Mouse (Mus musculus): ENCODE data around the gene Clec18a. TPM values are rescaled to one million over a fixed set of nuclear protein-coding genes. Genes with fewer than 3 reads are reported as not detected.

The Clec18a gene
- total and polyA plus RNA-seq, 2 experiments: not detected

- Histone ChIP-seq H3K9ac (ENCODE audit: low read depth, low read length) (no peak overlapping the region), H3K27me3 (ENCODE audit: control insufficient read depth, insufficient read depth, low read length) (no peaks in the 10 kb centered on the region), H3K79me2 (ENCODE audit: control insufficient read depth, insufficient read depth, low read length) (no peaks in the 10 kb centered on the region), H3K27ac (replicated peaks; ENCODE audit: insufficient read depth, low read depth, low read length) (no peak overlapping the region), H3K4me1 (ENCODE audit: control insufficient read depth, insufficient read depth, low read length) (peaks cover 5% of the 10 kb centered on the region), H3K4me3 (ENCODE audit: insufficient read depth, low read depth, low read length) (peak overlapping the region; percentile 40; the same call in 1 of the 2 replicates), H3K36me3 (ENCODE audit: control insufficient read depth, insufficient read depth, low read length) (no peaks in the 10 kb centered on the region)
- DNase-seq (ENCODE audit: extremely low read depth, low read depth, low spot score): no peak
- WGBS: 8% methylated on average over 14 of the region's 14 CpGs
- TF ChIP-seq POLR2A (IDR thresholded peaks at IDR 0.05; ENCODE audit: extremely low read depth, insufficient read depth, low read length) (no peak), CTCF (IDR thresholded peaks at IDR 0.05; ENCODE audit: low read depth, low read length) (no peak)
Observed at GRCm38 (mm10) chr8:111061688-111062071, 30.5 kb downstream of the Clec18a start.

DNA sequence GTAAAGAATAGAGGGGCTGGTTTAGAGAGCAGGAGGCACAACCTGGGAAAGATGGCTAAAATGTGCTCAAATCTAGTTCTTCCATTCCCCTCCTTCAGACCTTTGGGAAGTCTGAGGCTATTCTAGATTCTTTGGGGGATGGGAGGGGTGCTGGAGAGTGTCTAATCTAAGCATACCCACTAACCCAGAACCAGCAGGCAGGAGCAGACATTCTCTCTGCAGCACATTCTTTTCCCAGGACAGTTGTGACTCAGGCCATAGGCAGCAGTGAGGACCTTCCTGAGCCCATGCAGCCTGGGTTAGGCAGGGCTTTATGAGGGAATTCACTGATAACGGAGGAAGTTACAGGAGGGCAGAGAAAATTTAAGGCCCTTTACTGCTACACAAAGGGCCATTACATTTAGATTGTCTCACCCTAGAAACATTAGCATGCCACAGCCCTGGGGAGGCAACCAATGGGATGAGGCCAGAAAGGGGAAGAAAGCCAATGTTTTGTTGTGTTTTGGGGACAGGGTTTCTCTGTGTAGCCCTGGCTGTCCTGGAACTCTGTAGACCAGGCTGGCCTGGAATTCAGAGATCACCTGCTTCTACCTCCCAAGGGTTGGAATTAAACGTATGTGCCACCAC lies 33.2 kb downstream of the Clec18a start:
- H3K9ac ChIP-seq (ENCODE audit: low read depth, low read length): no peak overlapping the region
- DNase-seq (ENCODE audit: extremely low read depth, low read depth, low spot score): no peak
- peaks cover 5% of the 10 kb centered on the region for H3K4me1 ChIP-seq (ENCODE audit: control insufficient read depth, insufficient read depth, low read length)
- no peaks in the 10 kb centered on the region for H3K79me2 ChIP-seq (ENCODE audit: control insufficient read depth, insufficient read depth, low read length)
- WGBS: 91% methylated on average over 2 of the region's 2 CpGs
- no peak overlapping the region for H3K4me3 ChIP-seq (ENCODE audit: insufficient read depth, low read depth, low read length)
- H3K27me3 ChIP-seq (ENCODE audit: control insufficient read depth, insufficient read depth, low read length): no peaks in the 10 kb centered on the region
- H3K27ac ChIP-seq (replicated peaks; ENCODE audit: insufficient read depth, low read depth, low read length): no peak overlapping the region
- peaks cover 15% of the 10 kb centered on the region; the same call in 1 of the 2 replicates for H3K36me3 ChIP-seq (ENCODE audit: control insufficient read depth, insufficient read depth, low read length)
- TF ChIP-seq POLR2A (IDR thresholded peaks at IDR 0.05; ENCODE audit: extremely low read depth, insufficient read depth, low read length): no peak

DNA sequence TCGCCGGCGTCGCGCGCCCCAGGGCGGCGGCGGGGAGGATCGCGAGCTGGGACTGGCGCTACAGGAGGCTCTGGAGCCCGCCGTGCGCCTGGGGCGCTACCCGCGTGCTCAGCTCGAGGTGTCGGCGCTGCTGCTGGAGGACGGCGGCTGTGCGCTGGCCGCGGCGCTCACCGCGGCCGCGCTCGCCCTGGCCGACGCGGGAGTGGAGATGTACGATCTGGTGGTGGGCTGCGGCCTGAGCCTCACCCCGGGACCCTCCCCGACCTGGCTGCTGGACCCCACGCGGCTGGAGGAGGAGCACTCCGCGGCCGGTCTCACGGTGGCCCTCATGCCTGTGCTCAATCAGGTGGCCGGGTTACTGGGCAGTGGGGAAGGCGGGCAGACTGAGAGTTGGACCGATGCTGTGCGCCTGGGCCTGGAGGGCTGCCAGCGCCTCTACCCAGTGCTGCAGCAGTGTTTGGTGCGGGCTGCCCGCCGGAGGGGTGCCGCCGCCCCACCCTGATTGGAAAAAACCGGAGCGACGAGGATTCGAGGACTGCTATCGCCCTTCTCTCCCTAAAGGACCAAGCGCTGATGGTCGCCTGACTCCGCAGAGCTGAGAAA lies 35.4 kb downstream of the Clec18a start:
- DNase-seq (ENCODE audit: extremely low read depth, low read depth, low spot score): no peak
- peak overlapping the region; percentile 98 for H3K4me3 ChIP-seq (ENCODE audit: insufficient read depth, low read depth, low read length)
- TF ChIP-seq CTCF (IDR thresholded peaks at IDR 0.05; ENCODE audit: low read depth, low read length): no peak
- no peak for TF ChIP-seq POLR2A (IDR thresholded peaks at IDR 0.05; ENCODE audit: extremely low read depth, insufficient read depth, low read length)
- peaks cover 35% of the 10 kb centered on the region for H3K36me3 ChIP-seq (ENCODE audit: control insufficient read depth, insufficient read depth, low read length)
- H3K27ac ChIP-seq (replicated peaks; ENCODE audit: insufficient read depth, low read depth, low read length): peak overlapping the region; percentile 73
- no peaks in the 10 kb centered on the region for H3K79me2 ChIP-seq (ENCODE audit: control insufficient read depth, insufficient read depth, low read length)
- peaks cover 3% of the 10 kb centered on the region for H3K4me1 ChIP-seq (ENCODE audit: control insufficient read depth, insufficient read depth, low read length)
- H3K9ac ChIP-seq (ENCODE audit: low read depth, low read length): peak overlapping the region; percentile 95
- H3K27me3 ChIP-seq (ENCODE audit: control insufficient read depth, insufficient read depth, low read length): no peaks in the 10 kb centered on the region
- WGBS: 2% methylated on average over 63 of the region's 63 CpGs

- WGBS: under 1% methylated on average over 68 of the region's 68 CpGs
- peak; percentile 94 for TF ChIP-seq CTCF (IDR thresholded peaks at IDR 0.05; ENCODE audit: low read depth, low read length)
- TF ChIP-seq POLR2A (IDR thresholded peaks at IDR 0.05; ENCODE audit: extremely low read depth, insufficient read depth, low read length): peak; percentile 22; the same call in 1 of the 2 replicates
- peak within 1 kb of the TSS; percentile 98 for H3K4me3 ChIP-seq (ENCODE audit: insufficient read depth, low read depth, low read length)
- no peaks in the 10 kb centered on the region for H3K27me3 ChIP-seq (ENCODE audit: control insufficient read depth, insufficient read depth, low read length)
- peak within 1 kb of the TSS; percentile 95 for H3K9ac ChIP-seq (ENCODE audit: low read depth, low read length)
- peak within 1 kb of the TSS; percentile 73 for H3K27ac ChIP-seq (replicated peaks; ENCODE audit: insufficient read depth, low read depth, low read length)
- H3K4me1 ChIP-seq (ENCODE audit: control insufficient read depth, insufficient read depth, low read length): peaks cover 3% of the 10 kb centered on the region
- H3K36me3 ChIP-seq (ENCODE audit: control insufficient read depth, insufficient read depth, low read length): peaks cover 40% of the 10 kb centered on the region
- DNase-seq (ENCODE audit: extremely low read depth, low read depth, low spot score): peak; percentile 79
- no peaks in the 10 kb centered on the region for H3K79me2 ChIP-seq (ENCODE audit: control insufficient read depth, insufficient read depth, low read length)
Observed at GRCm38 (mm10) chr8:111056158-111056663, 36.0 kb downstream of the Clec18a start, which contains the start of gene Exosc6. Exosc6 (plus strand) TSS chr8:111056339.

- 78% methylated on average over 2 of the region's 2 CpGs for WGBS
- H3K4me1 ChIP-seq (ENCODE audit: control insufficient read depth, insufficient read depth, low read length): peaks cover 3% of the 10 kb centered on the region
- no peaks in the 10 kb centered on the region for H3K79me2 ChIP-seq (ENCODE audit: control insufficient read depth, insufficient read depth, low read length)
- H3K36me3 ChIP-seq (ENCODE audit: control insufficient read depth, insufficient read depth, low read length): peaks cover 45% of the 10 kb centered on the region
- DNase-seq (ENCODE audit: extremely low read depth, low read depth, low spot score): no peak
- no peak overlapping the region; the same call in 1 of the 2 replicates for H3K4me3 ChIP-seq (ENCODE audit: insufficient read depth, low read depth, low read length)
- H3K9ac ChIP-seq (ENCODE audit: low read depth, low read length): no peak overlapping the region
- no peak for TF ChIP-seq POLR2A (IDR thresholded peaks at IDR 0.05; ENCODE audit: extremely low read depth, insufficient read depth, low read length)
- no peak for TF ChIP-seq CTCF (IDR thresholded peaks at IDR 0.05; ENCODE audit: low read depth, low read length)
- no peak overlapping the region for H3K27ac ChIP-seq (replicated peaks; ENCODE audit: insufficient read depth, low read depth, low read length)
- H3K27me3 ChIP-seq (ENCODE audit: control insufficient read depth, insufficient read depth, low read length): no peaks in the 10 kb centered on the region
Observed at GRCm38 (mm10) chr8:111055661-111056060, 36.6 kb downstream of the Clec18a start.

Data from liver, adult 2 months (tissue).